Mouse (Mus musculus) urinary bladder, postnatal 25 days (tissue): ENCODE data around the gene Supt4a.
A peak's percentile ranks its signal among the peaks of the same experiment; 100 is the strongest.

Experiments used
- DNase-seq: peaks from one replicate; pipeline ENCODE4 v3.0.0; 2022; ENCODE audit warnings: low spot score

Gene Supt4a

GRCm38 (mm10) chr11:87768745-87769144, 31.4 kb downstream of the Supt4a start:
- DNase-seq: no peak

GRCm38 (mm10) chr11:87770989-87771388, 33.6 kb downstream of the Supt4a start:
- peak; percentile 88 for DNase-seq

GRCm38 (mm10) chr11:87772354-87772753, 35.0 kb downstream of the Supt4a start:
- no peak for DNase-seq

GRCm38 (mm10) chr11:87778100-87778765, 40.9 kb downstream of the Supt4a start:
- DNase-seq: peak; percentile 57

GRCm38 (mm10) chr11:87778915-87779314, 41.6 kb downstream of the Supt4a start:
- DNase-seq: no peak

GRCm38 (mm10) chr11:87779392-87779791, 42.0 kb downstream of the Supt4a start:
- no peak for DNase-seq

GRCm38 (mm10) chr11:87780130-87780529, 42.8 kb downstream of the Supt4a start:
- no peak for DNase-seq

GRCm38 (mm10) chr11:87790088-87790487, 52.7 kb downstream of the Supt4a start:
- DNase-seq: no peak
